Mouse (Mus musculus) stomach, postnatal 0 days (tissue): ENCODE data around the gene Nono.

ENCODE experiments used
- CTCF ChIP-seq: IDR thresholded peaks from 2 replicates; pipeline ENCODE4 v1.5.1; 2016; ENCODE audit warnings: antibody characterized with exemption, low read depth, mild to moderate bottlenecking, moderate library complexity
- EP300 ChIP-seq: optimal IDR thresholded peaks from 2 replicates; pipeline ENCODE3; 2016; ENCODE audit warnings: antibody characterized with exemption

DNA sequence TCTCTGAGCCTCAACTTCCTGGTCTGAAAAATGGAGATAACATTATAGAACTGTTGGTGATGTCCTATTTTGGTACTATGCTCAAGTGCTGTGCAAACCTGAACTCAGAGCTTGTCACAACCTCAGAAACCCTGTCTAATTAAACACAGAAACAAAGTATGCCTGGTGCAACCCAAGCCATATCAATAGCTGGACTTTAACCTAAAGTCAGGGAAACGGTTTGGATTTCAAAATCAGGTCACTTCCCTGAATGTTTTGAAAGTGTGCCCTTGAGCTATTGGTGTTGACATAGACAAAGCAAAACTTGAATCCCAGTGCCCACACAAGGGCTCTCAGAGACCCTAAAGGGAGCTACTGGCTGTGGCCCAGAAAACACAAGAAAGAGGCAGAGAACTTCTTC is 49.4 kb upstream of the Nono start:
- TF ChIP-seq CTCF (no peak), EP300 (no peak)
